Comparison of ENCODE assay signal across 8 mouse cellular contexts in genomic region chr7:24506065-24506459, GRCm38 (mm10). TPM values are rescaled to one million over a fixed set of nuclear protein-coding genes. Genes with fewer than 3 reads are reported as not detected.
DNase-seq lines count a peak whose midpoint lies in the region; ATAC-seq and TF ChIP-seq lines count a peak whose summit lies in the region.

No protein-coding gene starts in this region.

- no peak for ATAC-seq in lung, embryonic 14.5 days (ENCODE audit: insufficient read depth)
- no peak for ATAC-seq in heart, embryonic 12.5 days (ENCODE audit: insufficient number of reproducible peaks, low FRiP score)
- no peak for ATAC-seq in stomach, embryonic 14.5 days (ENCODE audit: insufficient number of reproducible peaks, insufficient read depth, low FRiP score, low read depth)

- peak overlapping the region; percentile 89 for H3K4me2 ChIP-seq in lung, embryonic 14.5 days
- peak overlapping the region; percentile 77 for H3K4me2 ChIP-seq in heart, embryonic 12.5 days
- peak overlapping the region; percentile 59 for H3K4me2 ChIP-seq in stomach, embryonic 14.5 days (replicated peaks; ENCODE audit: low read depth, low read length)

- no peak for TF ChIP-seq CTCF in lung, embryonic 14.5 days (IDR thresholded peaks at IDR 0.05; ENCODE audit: low read depth)

- H3K27ac ChIP-seq in lung, embryonic 14.5 days (ENCODE audit: low read depth), result peak overlapping the region; percentile 20; the same call in 1 of the 2 replicates
- H3K27ac ChIP-seq in heart, embryonic 12.5 days (ENCODE audit: poor library complexity, severe bottlenecking), result peak overlapping the region; percentile 96; the same call in 1 of the 2 replicates
- peak overlapping the region; percentile 98; the same call in 1 of the 2 replicates for H3K27ac ChIP-seq in stomach, embryonic 14.5 days (ENCODE audit: low read length)

- H3K9ac ChIP-seq in lung, embryonic 14.5 days, result no peak overlapping the region
- no peak overlapping the region for H3K9ac ChIP-seq in heart, embryonic 12.5 days
- H3K9ac ChIP-seq in stomach, embryonic 14.5 days (replicated peaks; ENCODE audit: low read depth, low read length), result 0 out of 2 replicates have a peak overlapping the region, but pooled peaks have one; percentile 94

- no peak for DNase-seq in lung, embryonic 14.5 days
- no peak for DNase-seq in lung, adult 18-20 months
- DNase-seq in kidney, postnatal 25 days, result peak; percentile 53 to 63
- DNase-seq in retina, postnatal 1 day, result no peak
- DNase-seq in lung, postnatal 10 days, result no peak
- no peak for DNase-seq in adrenal gland, adult 2 months

- WGBS in lung, embryonic 14.5 days, result 19% methylated on average over 3 of the region's 3 CpGs
- 10% methylated on average over 3 of the region's 3 CpGs for WGBS in heart, embryonic 12.5 days
- 10% methylated on average over 3 of the region's 3 CpGs for WGBS in stomach, embryonic 14.5 days

- H3K4me3 ChIP-seq in lung, embryonic 14.5 days (ENCODE audit: low read depth, low read length), result peak overlapping the region; percentile 78
- peak overlapping the region; percentile 71 for H3K4me3 ChIP-seq in heart, embryonic 12.5 days
- H3K4me3 ChIP-seq in stomach, embryonic 14.5 days (ENCODE audit: low read depth, low read length), result peak overlapping the region; percentile 79

- H3K36me3 ChIP-seq in lung, embryonic 14.5 days (ENCODE audit: insufficient read depth), result peaks cover 5% of the 10 kb centered on the region; the same call in 1 of the 2 replicates
- peaks cover 3% of the 10 kb centered on the region; the same call in 1 of the 2 replicates for H3K36me3 ChIP-seq in heart, embryonic 12.5 days
- no peaks in the 10 kb centered on the region for H3K36me3 ChIP-seq in stomach, embryonic 14.5 days (ENCODE audit: control insufficient read depth, insufficient read depth, low read length)

- H3K27me3 ChIP-seq in lung, embryonic 14.5 days (ENCODE audit: insufficient read depth, low read length), result peaks cover 8% of the 10 kb centered on the region; the same call in 1 of the 2 replicates
- peaks cover 26% of the 10 kb centered on the region for H3K27me3 ChIP-seq in heart, embryonic 12.5 days (replicated peaks)
- no peaks in the 10 kb centered on the region for H3K27me3 ChIP-seq in stomach, embryonic 14.5 days (ENCODE audit: control insufficient read depth, insufficient read depth, low read length)

- no peaks in the 10 kb centered on the region for H3K9me3 ChIP-seq in lung, embryonic 14.5 days (ENCODE audit: low read depth, low read length)
- peaks cover 1% of the 10 kb centered on the region; the same call in 1 of the 2 replicates for H3K9me3 ChIP-seq in heart, embryonic 12.5 days (replicated peaks)
- no peaks in the 10 kb centered on the region for H3K9me3 ChIP-seq in stomach, embryonic 14.5 days (ENCODE audit: control insufficient read depth, low read depth, low read length)

- H3K4me1 ChIP-seq in lung, embryonic 14.5 days (ENCODE audit: insufficient read depth), result peaks cover 8% of the 10 kb centered on the region; the same call in 1 of the 2 replicates
- H3K4me1 ChIP-seq in heart, embryonic 12.5 days (replicated peaks), result peaks cover 25% of the 10 kb centered on the region
- H3K4me1 ChIP-seq in stomach, embryonic 14.5 days (ENCODE audit: control insufficient read depth, insufficient read depth, low read length), result peaks cover 22% of the 10 kb centered on the region; the same call in 1 of the 2 replicates

RNA-seq across cellular contexts. Expression of gene Zfp428, which starts 0.7 kb away (rescaled TPM):
- polyA plus RNA-seq in lung, embryonic 14.5 days (2014; fragmentation: Nextera tagmentation; extraction: Ambion mirVana), result 36.2 and 37.7 TPM in 2 replicates
- polyA plus RNA-seq in heart, embryonic 12.5 days (2016; fragmentation: Nextera tagmentation; extraction: Ambion mirVana), result 31.9 and 35.8 TPM in 2 replicates
- 28.5 and 30.9 TPM in 2 replicates for polyA plus RNA-seq in stomach, embryonic 14.5 days (2014; fragmentation: Nextera tagmentation; extraction: Ambion mirVana)
- total RNA-seq in adrenal gland, adult 2 months (2021), result 1 to 10 TPM; 4.2 to 7.2 TPM
- polyA plus RNA-seq in adrenal gland, adult 2 months (2012; rRNA removed), result 32.1 and 38.3 TPM in 2 replicates

RNA-seq across cellular contexts. Expression of gene AC161166.1, which starts 6.2 kb away (rescaled TPM):
- 0.32 and 0.47 TPM in 2 replicates for polyA plus RNA-seq in lung, embryonic 14.5 days (2014; fragmentation: Nextera tagmentation; extraction: Ambion mirVana)
- polyA plus RNA-seq in heart, embryonic 12.5 days (2016; fragmentation: Nextera tagmentation; extraction: Ambion mirVana), result 0.37 and 0.40 TPM in 2 replicates
- polyA plus RNA-seq in stomach, embryonic 14.5 days (2014; fragmentation: Nextera tagmentation; extraction: Ambion mirVana), result 0.21 and 0.29 TPM in 2 replicates
- not detected for total RNA-seq in adrenal gland, adult 2 months (2021)
- polyA plus RNA-seq in adrenal gland, adult 2 months (2012; rRNA removed), result not detected in 2 replicates

RNA-seq across cellular contexts. Expression of gene Cadm4, which starts 24.2 kb away (rescaled TPM):
- polyA plus RNA-seq in lung, embryonic 14.5 days (2014; fragmentation: Nextera tagmentation; extraction: Ambion mirVana), result 0.34 and 0.72 TPM in 2 replicates
- 0.65 and 0.81 TPM in 2 replicates for polyA plus RNA-seq in heart, embryonic 12.5 days (2016; fragmentation: Nextera tagmentation; extraction: Ambion mirVana)
- 1.4 and 1.5 TPM in 2 replicates for polyA plus RNA-seq in stomach, embryonic 14.5 days (2014; fragmentation: Nextera tagmentation; extraction: Ambion mirVana)
- 1 to 10 TPM; 1.7 to 4.7 TPM for total RNA-seq in adrenal gland, adult 2 months (2021)
- polyA plus RNA-seq in adrenal gland, adult 2 months (2012; rRNA removed), result 6.6 and 7.5 TPM in 2 replicates

RNA-seq across cellular contexts. Expression of gene Irgq, which starts 24.4 kb away (rescaled TPM):
- polyA plus RNA-seq in lung, embryonic 14.5 days (2014; fragmentation: Nextera tagmentation; extraction: Ambion mirVana), result 8.0 and 9.3 TPM in 2 replicates
- polyA plus RNA-seq in heart, embryonic 12.5 days (2016; fragmentation: Nextera tagmentation; extraction: Ambion mirVana), result 9.0 TPM in 2 replicates
- polyA plus RNA-seq in stomach, embryonic 14.5 days (2014; fragmentation: Nextera tagmentation; extraction: Ambion mirVana), result 8.9 and 9.0 TPM in 2 replicates
- total RNA-seq in adrenal gland, adult 2 months (2021), result 10 to 100 TPM; 21.2 to 23.7 TPM
- polyA plus RNA-seq in adrenal gland, adult 2 months (2012; rRNA removed), result 20.8 and 23.5 TPM in 2 replicates

RNA-seq across cellular contexts. Expression of gene Pinlyp, which starts 39.9 kb away (rescaled TPM):
- not detected in 2 replicates for polyA plus RNA-seq in lung, embryonic 14.5 days (2014; fragmentation: Nextera tagmentation; extraction: Ambion mirVana)
- polyA plus RNA-seq in heart, embryonic 12.5 days (2016; fragmentation: Nextera tagmentation; extraction: Ambion mirVana), result not detected in 2 replicates
- polyA plus RNA-seq in stomach, embryonic 14.5 days (2014; fragmentation: Nextera tagmentation; extraction: Ambion mirVana), result 0.73 and 1.3 TPM in 2 replicates
- total RNA-seq in adrenal gland, adult 2 months (2021), result not detected
- not detected in 2 replicates for polyA plus RNA-seq in adrenal gland, adult 2 months (2012; rRNA removed)

Comparison
In these comparisons a context has a peak if more than half of its experiments do, and no peak if none do; other contexts are left out.
1. DNase-seq: peak in kidney, postnatal 25 days (2 of 2); none in lung, embryonic 14.5 days (single experiment), lung, adult 18-20 months (0 of 2), retina, postnatal 1 day (single experiment), lung, postnatal 10 days (single experiment) and adrenal gland, adult 2 months (single experiment).
2. H3K27ac ChIP-seq: peak in every context shown above with its lines; median percentile 98 in stomach, embryonic 14.5 days; 96 in heart, embryonic 12.5 days; 20 in lung, embryonic 14.5 days.
3. Peak in every context shown above with its lines, with median percentiles within 50 percentile points of each other: H3K4me2 ChIP-seq and H3K4me3 ChIP-seq.